Mouse (Mus musculus) brain, embryonic 14.5 days (tissue): ENCODE measurements around the gene Mpz.

Experiments
- CTCF ChIP-seq: fragments of 200-500 bp; IDR thresholded peaks from 2 replicates; pipeline ENCODE4 v1.5.1; 2012; ENCODE audit warnings: inconsistent platforms, mild to moderate bottlenecking, moderate library complexity, borderline replicate concordance; ENCODE audit not compliant: insufficient read depth, insufficient read length; ENCODE audit errors: extremely low read depth
- POLR2A ChIP-seq: fragments of 200-500 bp; IDR thresholded peaks from 2 replicates; pipeline ENCODE4 v1.6.1; 2012; ENCODE audit warnings: mild to moderate bottlenecking, inconsistent platforms, borderline replicate concordance; ENCODE audit not compliant: poor library complexity, insufficient read depth, insufficient read length, severe bottlenecking; ENCODE audit errors: extremely low read depth

- TF ChIP-seq CTCF (no peak), POLR2A (no peak)
Measured at GRCm38 (mm10) chr1:171185655-171186054, 35.1 kb downstream of the Mpz start.
